Mouse (Mus musculus) myocyte (in vitro differentiated cells): ENCODE measurements at regions not wholly inside any gene's neighbourhood (a gene's known extent, or its start where the extent isn't known, plus 50 kb on each side); places are given as distances from the start of the nearest gene placed in this dataset.

Experiments
- POLR2A ChIP-seq: IDR thresholded peaks from one replicate; pipeline ENCODE4 v1.6.1; 2011; ENCODE audit warnings: low read depth, mild to moderate bottlenecking, control low read depth, moderate library complexity; ENCODE audit not compliant: insufficient read length
- TCF3 ChIP-seq: IDR thresholded peaks from one replicate; pipeline ENCODE4 v1.6.1; 2011; ENCODE audit warnings: low read depth, control low read depth; ENCODE audit not compliant: insufficient read length
- USF1 ChIP-seq: IDR thresholded peaks from one replicate; pipeline ENCODE4 v1.6.1; 2011; ENCODE audit warnings: low read depth, mild to moderate bottlenecking, control low read depth, moderate library complexity

DNA sequence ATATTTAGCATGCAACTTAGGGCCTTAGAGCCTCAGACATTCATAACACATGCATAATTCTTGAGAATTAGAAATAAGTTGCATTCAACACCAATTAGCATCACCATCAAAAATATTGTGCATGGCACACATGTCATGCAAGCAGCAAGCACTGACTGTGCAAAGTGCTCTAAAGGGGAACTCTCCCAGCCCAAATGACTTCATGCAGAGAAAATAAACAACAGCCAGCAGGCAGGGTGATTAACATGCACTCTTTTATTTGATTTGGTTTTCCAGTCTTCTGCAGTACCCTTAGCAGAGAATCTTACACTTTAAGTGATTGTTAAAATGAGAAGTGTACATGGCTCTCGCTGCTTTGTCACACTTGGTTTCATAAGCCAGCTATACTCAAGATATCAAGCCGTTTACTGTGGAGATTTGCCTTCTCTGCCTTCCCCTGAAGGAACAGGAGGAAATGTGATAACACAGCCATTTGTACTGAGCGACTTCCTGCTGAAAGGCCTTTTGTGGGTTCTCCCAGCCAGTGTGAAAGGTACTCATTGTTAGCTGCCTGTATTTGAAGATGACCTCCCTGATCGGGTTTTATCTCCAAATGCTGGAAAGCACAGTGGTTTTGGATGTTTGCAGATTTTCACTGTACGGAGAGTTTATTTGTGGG lies 3480.0 kb downstream of the 9330182O14Rik start:
- no peak for TF ChIP-seq USF1
- no peak for TF ChIP-seq POLR2A
- TF ChIP-seq TCF3 = no peak
